Mouse (Mus musculus) C2C12 (cell line): Measurements from ENCODE around the gene Lsm6.

Source experiments
- CEBPB ChIP-seq: IDR thresholded peaks from one replicate; pipeline ENCODE4 v1.6.1; 2011; ENCODE audit warnings: low read depth, mild to moderate bottlenecking, control low read depth, moderate library complexity
- CTCF ChIP-seq: IDR thresholded peaks from one replicate; pipeline ENCODE4 v1.5.1; 2011; ENCODE audit not compliant: control insufficient read depth, insufficient read depth, insufficient read length
- MYOG ChIP-seq: IDR thresholded peaks from one replicate; pipeline ENCODE4 v1.6.1; 2011; ENCODE audit not compliant: control insufficient read depth, insufficient read length; ENCODE audit errors: extremely low read depth

DNA sequence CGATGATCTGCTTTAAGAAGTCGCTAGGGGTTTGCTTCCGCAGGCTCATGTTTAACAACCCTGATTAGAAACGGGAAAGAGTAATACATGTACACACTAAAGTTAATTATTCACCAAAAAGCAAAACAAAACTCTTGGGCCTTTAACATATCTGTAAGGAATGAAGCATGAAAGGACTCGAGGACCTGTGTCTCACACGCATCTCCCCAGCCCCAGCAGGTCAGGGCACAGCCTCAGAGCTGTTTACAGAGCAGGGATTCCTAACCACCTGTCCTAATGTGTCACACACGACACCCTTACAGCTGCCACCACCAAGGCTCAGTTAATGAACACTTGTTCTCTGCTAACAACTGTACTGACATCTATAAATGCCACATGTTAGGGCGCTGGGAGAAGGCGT, 7.9 kb downstream of the Lsm6 start:
- no peak for TF ChIP-seq CTCF
- TF ChIP-seq CEBPB = no peak
- no peak for TF ChIP-seq MYOG
